In genomic region chr10:85555193-85555592, GRCm38 (mm10) we compare ENCODE assay signal across 15 mouse cellular contexts.
DNase-seq lines count a peak whose midpoint lies in the region; ATAC-seq and TF ChIP-seq lines count a peak whose summit lies in the region.
"Had no signal": no experiment of that assay in that cellular context is flagged by ENCODE, and none has a peak within 500 bp of the region (broad histone marks: within the 10 kb centered on the region; RNA-seq: fewer than 3 reads in every experiment).

No protein-coding gene starts in this region.

- peak; percentile 50 for TF ChIP-seq CTCF in intestine, postnatal 0 days (IDR thresholded peaks at IDR 0.05; ENCODE audit: low read depth)

- no peak overlapping the region for H3K9ac ChIP-seq in intestine, postnatal 0 days (ENCODE audit: low read depth, low read length)
- H3K9ac ChIP-seq in intestine, embryonic 16.5 days (ENCODE audit: low read depth, low read length), result no peak overlapping the region
- H3K9ac ChIP-seq in midbrain, embryonic 14.5 days (replicated peaks; ENCODE audit: low read length), result no peak overlapping the region
- no peak overlapping the region for H3K9ac ChIP-seq in midbrain, embryonic 11.5 days (ENCODE audit: low read length)

- H3K4me2 ChIP-seq in intestine, postnatal 0 days (replicated peaks; ENCODE audit: low read depth), result no peak overlapping the region
- H3K4me2 ChIP-seq in intestine, embryonic 16.5 days (ENCODE audit: low read depth, low read length), result no peak overlapping the region
- H3K4me2 ChIP-seq in midbrain, embryonic 14.5 days (ENCODE audit: low read length), result no peak overlapping the region
- no peak overlapping the region for H3K4me2 ChIP-seq in midbrain, embryonic 11.5 days

- no peaks in the 10 kb centered on the region for H3K36me3 ChIP-seq in intestine, postnatal 0 days (ENCODE audit: control insufficient read depth, insufficient read depth)
- no peaks in the 10 kb centered on the region for H3K36me3 ChIP-seq in intestine, embryonic 16.5 days (ENCODE audit: control insufficient read depth, insufficient read depth, low read length)
- H3K36me3 ChIP-seq in midbrain, embryonic 14.5 days (ENCODE audit: control insufficient read depth, insufficient read depth, low read length), result no peaks in the 10 kb centered on the region
- H3K36me3 ChIP-seq in midbrain, embryonic 11.5 days (ENCODE audit: control insufficient read depth, insufficient read depth, low read length), result no peaks in the 10 kb centered on the region
- H3K36me3 ChIP-seq: forebrain, embryonic 10.5 days; midbrain, embryonic 10.5 days had no signal

- 58% methylated on average over 8 of the region's 8 CpGs for WGBS in intestine, postnatal 0 days
- WGBS in intestine, embryonic 16.5 days, result 67% methylated on average over 8 of the region's 8 CpGs
- 67% methylated on average over 8 of the region's 8 CpGs for whole genome bisulfite sequencing in midbrain, embryonic 14.5 days
- 59% methylated on average over 8 of the region's 8 CpGs for WGBS in midbrain, embryonic 11.5 days

- peak; percentile 24 for DNase-seq in midbrain, embryonic 14.5 days
- DNase-seq in midbrain, embryonic 11.5 days (ENCODE audit: low spot score, missing footprints), result no peak
- peak; percentile 12 for DNase-seq in NIH3T3 (ENCODE audit: low read depth)
- DNase-seq in retina, embryonic 14.5 days (ENCODE audit: low spot score), result peak; percentile 33
- DNase-seq in kidney, adult 9 months, result no peak
- DNase-seq in frontal cortex, postnatal 10 days (ENCODE audit: low spot score in 2 of 2), result no peak
- DNase-seq: adrenal gland, adult 8-10 months; cerebellum, adult 9-11 months; kidney, adult 18-20 months; lung, postnatal 36 days; right cerebral cortex, postnatal 14 days had no signal

- H3K27me3 ChIP-seq in intestine, postnatal 0 days (replicated peaks; ENCODE audit: control insufficient read depth, insufficient read depth, low read length), result no peaks in the 10 kb centered on the region
- H3K27me3 ChIP-seq in intestine, embryonic 16.5 days (replicated peaks; ENCODE audit: control insufficient read depth, insufficient read depth, low read length), result no peaks in the 10 kb centered on the region
- no peaks in the 10 kb centered on the region for H3K27me3 ChIP-seq in midbrain, embryonic 14.5 days (ENCODE audit: control insufficient read depth, insufficient read depth, low read length)
- no peaks in the 10 kb centered on the region for H3K27me3 ChIP-seq in midbrain, embryonic 11.5 days (ENCODE audit: control insufficient read depth, insufficient read depth, low read length)

- no peak for ATAC-seq in intestine, postnatal 0 days
- no peak for ATAC-seq in intestine, embryonic 16.5 days
- ATAC-seq in midbrain, embryonic 14.5 days (ENCODE audit: low FRiP score, low TSS enrichment), result no peak
- no peak for ATAC-seq in midbrain, embryonic 11.5 days (ENCODE audit: low FRiP score)

- H3K4me1 ChIP-seq in intestine, postnatal 0 days (replicated peaks; ENCODE audit: control insufficient read depth, insufficient read depth, low read length), result no peaks in the 10 kb centered on the region
- no peaks in the 10 kb centered on the region for H3K4me1 ChIP-seq in intestine, embryonic 16.5 days (ENCODE audit: control insufficient read depth, insufficient read depth, low read length)
- H3K4me1 ChIP-seq in midbrain, embryonic 14.5 days (ENCODE audit: control insufficient read depth, insufficient read depth, low read length), result no peaks in the 10 kb centered on the region
- H3K4me1 ChIP-seq in midbrain, embryonic 11.5 days (ENCODE audit: control insufficient read depth, insufficient read depth, low read length), result no peaks in the 10 kb centered on the region
- H3K4me1 ChIP-seq: midbrain, embryonic 10.5 days had no signal

- H3K9me3 ChIP-seq in intestine, postnatal 0 days (ENCODE audit: control insufficient read depth), result no peaks in the 10 kb centered on the region
- H3K9me3 ChIP-seq in intestine, embryonic 16.5 days (ENCODE audit: control insufficient read depth, low read length), result no peaks in the 10 kb centered on the region
- H3K9me3 ChIP-seq in midbrain, embryonic 14.5 days (ENCODE audit: control insufficient read depth, low read length), result no peaks in the 10 kb centered on the region
- H3K9me3 ChIP-seq in midbrain, embryonic 11.5 days (ENCODE audit: control insufficient read depth, low read length), result no peaks in the 10 kb centered on the region
- H3K9me3 ChIP-seq: forebrain, embryonic 10.5 days; midbrain, embryonic 10.5 days had no signal

- H3K4me3 ChIP-seq in intestine, postnatal 0 days (ENCODE audit: low read depth, low read length), result no peak overlapping the region
- no peak overlapping the region for H3K4me3 ChIP-seq in intestine, embryonic 16.5 days (ENCODE audit: low read length)
- H3K4me3 ChIP-seq in midbrain, embryonic 14.5 days (replicated peaks; ENCODE audit: low read depth, low read length), result no peak overlapping the region
- H3K4me3 ChIP-seq in midbrain, embryonic 11.5 days (ENCODE audit: low read depth, low read length), result no peak overlapping the region
- H3K4me3 ChIP-seq: forebrain, embryonic 10.5 days; midbrain, embryonic 10.5 days had no signal

- no peak overlapping the region for H3K27ac ChIP-seq in intestine, postnatal 0 days (ENCODE audit: low read depth, low read length)
- no peak overlapping the region for H3K27ac ChIP-seq in intestine, embryonic 16.5 days (ENCODE audit: low read length)
- H3K27ac ChIP-seq in midbrain, embryonic 14.5 days (replicated peaks; ENCODE audit: low read depth, low read length), result no peak overlapping the region
- H3K27ac ChIP-seq in midbrain, embryonic 11.5 days (ENCODE audit: low read depth, low read length), result no peak overlapping the region
- H3K27ac ChIP-seq: forebrain, embryonic 10.5 days; midbrain, embryonic 10.5 days had no signal

Comparison
In these comparisons a context has a peak if more than half of its experiments do, and no peak if none do; other contexts are left out.
1. DNase-seq: peak in midbrain, embryonic 14.5 days (single experiment), NIH3T3 (single experiment) and retina, embryonic 14.5 days (single experiment); none in midbrain, embryonic 11.5 days (single experiment), kidney, adult 9 months (single experiment) and frontal cortex, postnatal 10 days (0 of 2).